Mouse (Mus musculus): ENCODE data around the gene Sox5. TPM values are rescaled to one million over a fixed set of nuclear protein-coding genes. Genes with fewer than 3 reads are reported as not detected.

Gene Sox5
- polyA plus RNA-seq, 1 experiment = 0.02 TPM

DNA sequence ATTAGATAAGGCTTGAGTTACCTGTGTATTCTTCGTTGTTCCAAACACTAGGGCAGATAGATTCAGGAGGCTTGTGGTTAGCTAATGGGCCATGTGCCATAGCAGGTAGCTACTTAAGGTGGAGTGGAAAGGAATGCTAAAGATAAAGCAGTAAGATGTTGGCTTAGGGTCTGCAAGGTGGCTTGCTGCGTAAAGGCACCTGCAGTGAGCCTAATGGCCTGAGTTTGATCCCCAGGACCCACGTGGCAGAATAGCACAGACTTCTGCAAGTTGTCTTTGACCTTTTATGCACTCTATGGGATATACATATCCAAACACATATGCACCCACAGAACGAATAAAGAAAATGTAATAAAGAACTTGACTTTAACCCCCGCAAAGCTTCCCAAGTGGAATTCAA is 181.4 kb downstream of the Sox5 start:
- no peak for TF ChIP-seq GATA1 (IDR thresholded peaks at IDR 0.05; ENCODE audit: low read length)

- no peak for TF ChIP-seq GATA1 (IDR thresholded peaks at IDR 0.05; ENCODE audit: low read length)
These were observed 183.3 kb downstream of the Sox5 start for GRCm38 (mm10) chr6:144598324-144598973.

DNA sequence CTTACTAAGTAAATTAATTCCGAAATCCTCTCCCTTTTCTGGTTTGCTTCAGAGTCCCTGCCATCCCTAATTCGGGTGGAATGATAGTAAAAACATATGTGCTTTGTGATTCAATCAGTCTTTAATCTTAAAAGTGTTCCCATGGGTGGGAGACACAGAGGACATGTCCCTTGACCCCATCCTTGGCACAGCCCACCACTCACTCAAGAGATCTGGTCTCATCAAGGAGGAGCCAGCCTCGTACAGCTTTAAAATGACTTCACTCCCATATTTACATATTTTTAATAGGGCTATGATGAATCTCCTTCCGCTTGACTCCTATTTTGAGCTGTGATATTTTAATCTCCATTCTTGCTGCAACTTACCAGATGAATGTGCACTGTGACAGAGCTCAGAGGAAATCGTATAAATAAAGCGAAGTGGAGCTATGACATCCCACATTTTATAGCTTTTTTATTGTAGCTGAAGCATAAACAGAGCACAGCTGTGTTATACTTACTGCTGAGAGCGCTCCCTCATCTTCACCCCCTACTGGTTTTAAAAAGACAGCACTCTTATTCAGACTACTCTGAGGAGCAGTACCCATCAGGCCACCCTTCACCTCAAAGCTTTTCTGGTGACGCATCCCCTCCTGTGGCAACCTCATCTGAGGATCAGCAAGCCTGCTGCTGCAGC is 185.1 kb downstream of the Sox5 start:
- no peak for TF ChIP-seq GATA1 (IDR thresholded peaks at IDR 0.05; ENCODE audit: low read length)

DNA sequence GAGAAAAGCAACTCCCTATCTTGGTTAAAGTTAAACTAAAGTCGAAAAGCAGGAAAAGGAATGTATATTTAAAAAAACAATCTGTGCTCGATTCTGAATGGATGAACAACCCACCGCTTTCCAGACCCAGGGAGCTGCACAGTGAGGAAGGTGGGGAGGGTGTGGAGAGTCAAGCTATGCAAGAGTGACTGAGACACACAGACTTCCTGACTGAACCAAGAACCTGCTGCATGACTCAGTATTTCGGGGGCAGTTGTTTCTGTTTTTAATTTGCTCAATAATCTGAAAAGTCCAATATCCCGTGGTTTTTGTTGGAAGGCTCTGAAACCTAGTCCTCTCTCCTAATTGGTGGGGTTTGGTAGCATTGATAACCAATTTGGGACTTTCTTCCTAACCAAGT is 196.9 kb downstream of the Sox5 start:
- TF ChIP-seq GATA1 (IDR thresholded peaks at IDR 0.05; ENCODE audit: low read length) = no peak

- no peak for TF ChIP-seq GATA1 (IDR thresholded peaks at IDR 0.05; ENCODE audit: low read length)
These were observed 197.5 kb downstream of the Sox5 start for GRCm38 (mm10) chr6:144584074-144584840.

GRCm38 (mm10) chr6:144579301-144579700 is 202.5 kb downstream of the Sox5 start:
- no peak for TF ChIP-seq GATA1 (IDR thresholded peaks at IDR 0.05; ENCODE audit: low read length)

- no peak for TF ChIP-seq GATA1 (IDR thresholded peaks at IDR 0.05; ENCODE audit: low read length)
These were observed 210.9 kb downstream of the Sox5 start for GRCm38 (mm10) chr6:144570850-144571249.

GRCm38 (mm10) chr6:144565827-144566226 is 215.9 kb downstream of the Sox5 start:
- no peak for TF ChIP-seq GATA1 (IDR thresholded peaks at IDR 0.05; ENCODE audit: low read length)

DNA sequence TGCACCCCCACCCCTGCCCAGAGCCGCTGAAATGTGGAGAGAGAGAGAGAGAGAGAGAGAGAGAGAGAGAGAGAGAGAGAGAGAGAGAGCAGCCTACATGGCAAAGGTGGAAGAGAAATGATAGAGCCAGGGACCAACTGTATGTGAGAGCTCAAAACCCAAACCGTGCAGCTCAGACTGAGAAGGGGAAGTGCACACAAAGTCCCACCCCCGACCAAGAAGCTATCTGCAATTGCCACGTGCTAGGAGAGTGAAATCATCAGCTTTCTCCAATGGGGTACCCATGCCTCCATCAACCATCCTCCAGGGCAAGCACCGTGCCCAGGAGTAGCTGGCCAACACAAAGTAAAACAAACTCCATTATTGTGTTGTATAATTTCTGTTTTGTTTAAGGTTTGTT is 220.1 kb downstream of the Sox5 start:
- TF ChIP-seq GATA1 (IDR thresholded peaks at IDR 0.05; ENCODE audit: low read length) = no peak

GRCm38 (mm10) chr6:144560211-144560610 is 221.6 kb downstream of the Sox5 start:
- no peak for TF ChIP-seq GATA1 (IDR thresholded peaks at IDR 0.05; ENCODE audit: low read length)

GRCm38 (mm10) chr6:144553476-144553875 is 228.3 kb downstream of the Sox5 start:
- no peak for TF ChIP-seq GATA1 (IDR thresholded peaks at IDR 0.05; ENCODE audit: low read length)

DNA sequence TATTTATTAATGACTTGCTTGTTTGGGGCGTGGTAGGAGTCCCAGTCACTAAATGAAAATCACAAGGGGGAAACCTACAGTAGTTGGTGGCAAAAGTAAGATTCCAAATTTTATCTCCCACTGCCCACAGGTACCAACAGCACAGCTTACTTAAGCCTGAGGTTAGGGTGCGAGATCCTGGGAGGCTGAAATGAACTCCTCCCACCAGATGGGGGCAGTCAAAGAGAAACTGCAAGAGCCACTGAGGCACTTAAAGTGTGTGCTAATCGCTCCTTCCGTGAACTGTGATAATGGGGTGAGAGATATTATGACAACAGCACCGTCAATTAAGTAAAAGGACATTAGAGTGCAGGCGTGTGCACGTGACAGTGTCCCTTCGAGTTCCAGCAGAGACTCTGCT is 232.8 kb downstream of the Sox5 start:
- no peak for TF ChIP-seq GATA1 (IDR thresholded peaks at IDR 0.05; ENCODE audit: low read length)

- no peak for TF ChIP-seq GATA1 (IDR thresholded peaks at IDR 0.05; ENCODE audit: low read length)
These were observed 234.6 kb downstream of the Sox5 start for GRCm38 (mm10) chr6:144547141-144547540.

DNA sequence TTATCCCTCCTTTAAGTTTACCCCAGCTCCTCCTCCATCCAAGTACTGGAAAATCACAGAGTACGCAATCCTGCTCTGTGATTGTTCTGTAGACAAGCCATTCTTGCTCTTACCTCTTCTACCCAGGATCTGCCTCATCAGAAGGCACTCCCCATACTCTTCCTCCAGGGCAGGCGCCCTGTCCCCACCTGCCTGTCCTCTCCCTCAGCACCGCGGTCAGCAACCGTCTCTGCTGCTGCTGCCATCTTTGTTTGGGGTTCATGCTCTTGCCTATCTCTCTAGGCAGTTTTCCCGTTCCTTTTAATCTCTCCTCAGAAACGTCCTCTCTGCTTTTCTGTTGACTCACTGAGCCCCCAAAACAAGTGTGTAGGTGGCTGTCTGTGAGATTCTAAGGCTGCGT is 236.2 kb downstream of the Sox5 start:
- no peak for TF ChIP-seq GATA1 (IDR thresholded peaks at IDR 0.05; ENCODE audit: low read length)

DNA sequence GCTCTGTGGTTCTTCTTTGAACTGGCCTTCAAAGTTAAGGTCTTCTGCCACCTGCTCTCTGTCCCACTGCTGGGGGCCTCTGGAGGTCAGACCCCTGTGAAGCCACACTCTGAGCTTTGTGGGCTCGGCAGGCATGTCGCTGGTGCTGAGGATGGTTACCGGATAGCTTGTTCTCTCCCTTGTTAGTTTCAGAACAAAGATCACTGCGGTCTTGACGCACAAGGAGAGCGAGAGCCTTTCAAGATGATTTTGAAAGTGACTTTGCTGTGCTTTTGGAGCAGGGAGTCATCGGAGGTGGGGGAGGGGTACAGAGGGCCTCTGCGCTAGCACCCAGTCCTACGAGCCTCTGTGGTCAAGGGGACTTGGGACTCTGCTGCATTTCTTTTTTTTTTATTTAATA is 240.5 kb downstream of the Sox5 start:
- no peak for TF ChIP-seq GATA1 (IDR thresholded peaks at IDR 0.05; ENCODE audit: low read length)

DNA sequence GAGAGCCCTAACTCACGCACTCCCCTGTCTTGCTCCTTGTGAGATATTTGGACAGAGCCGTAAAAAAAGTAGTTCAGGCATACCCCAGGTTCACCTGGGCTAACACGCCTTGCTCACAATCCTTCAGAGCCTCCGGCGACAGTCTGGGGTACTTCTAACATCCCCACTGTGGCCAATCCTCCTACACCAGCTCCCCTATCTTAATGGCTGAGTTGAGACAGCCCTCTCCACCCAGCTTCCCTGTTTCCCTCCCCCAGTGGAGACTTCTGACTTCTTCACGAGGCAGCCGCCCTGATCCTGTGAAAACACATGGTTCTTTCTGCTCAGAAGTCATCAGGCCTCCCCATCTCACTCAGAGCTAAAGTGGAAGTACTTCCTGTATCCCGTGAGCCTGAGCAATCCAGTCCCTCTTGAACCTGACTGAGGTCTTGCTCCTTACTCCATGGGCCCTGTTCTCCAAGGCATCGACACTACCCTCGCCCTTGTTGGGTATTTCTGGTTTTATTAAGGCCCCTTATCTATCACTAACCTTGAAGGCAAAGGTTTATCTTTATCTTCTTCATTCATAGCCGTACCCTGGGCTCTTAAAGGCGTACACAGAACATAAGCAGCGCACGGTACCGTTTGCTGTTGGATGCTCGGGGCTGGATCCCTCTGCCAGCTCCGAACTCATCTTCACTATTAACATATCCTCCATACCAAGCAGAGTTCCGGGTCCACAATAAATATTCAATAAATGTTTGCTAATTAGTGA is 242.2 kb downstream of the Sox5 start:
- TF ChIP-seq GATA1 (IDR thresholded peaks at IDR 0.05; ENCODE audit: low read length) = no peak

All from G1E-ER4 (cell line).